Mouse (Mus musculus) megakaryocyte progenitor cell, adult 5-6 weeks (primary cell): ENCODE results near the gene Btnl1. TPM values are rescaled to one million over a fixed set of nuclear protein-coding genes. Genes with fewer than 3 reads are reported as not detected.

Experiments
- ATAC-seq: replicated peaks from 2 replicates; pipeline ENCODE4 v1.8.0; 2016; ENCODE audit warnings: mild to moderate bottlenecking, moderate TSS enrichment, inconsistent platforms; ENCODE audit not compliant: poor library complexity
- total RNA-seq, 2 experiments: library from RNA; stranded (forward) in 1 of 2; stranded (reverse) in 1 of 2; fragments of 157-497, 149-512 nt in 1 of 2; fragments of 200-1000 nt in 1 of 2; gene quantifications; 2 replicates each; pipeline versions ENCODE4 v1.2.3 to v1.2.4; 2015 to 2017

Gene Btnl1
- total RNA-seq, 2 experiments from 2014 or later, result not detected

- peak; percentile 68 for ATAC-seq
Observed at GRCm38 (mm10) chr17:34383212-34383611, 6.3 kb downstream of the Btnl1 start.

- ATAC-seq, result no peak
Observed at GRCm38 (mm10) chr17:34384699-34385098, 7.8 kb downstream of the Btnl1 start.

GRCm38 (mm10) chr17:34386656-34387055, 9.7 kb downstream of the Btnl1 start:
- ATAC-seq, result 0 out of 2 replicates have a peak, but pooled peaks have one; percentile 22

- ATAC-seq, result peak; percentile 75
Observed at GRCm38 (mm10) chr17:34388513-34388912, 11.6 kb downstream of the Btnl1 start.

- peak; percentile 41; the same call in 1 of the 2 replicates for ATAC-seq
Observed at GRCm38 (mm10) chr17:34391507-34391906, 14.6 kb downstream of the Btnl1 start.

GRCm38 (mm10) chr17:34392321-34392720, 15.4 kb downstream of the Btnl1 start:
- peak; percentile 88 for ATAC-seq

GRCm38 (mm10) chr17:34397357-34397756, 20.4 kb downstream of the Btnl1 start:
- 0 out of 2 replicates have a peak, but pooled peaks have one; percentile 27 for ATAC-seq

- ATAC-seq, result peak; percentile 77
Observed at GRCm38 (mm10) chr17:34398058-34398710, 21.3 kb downstream of the Btnl1 start.

- ATAC-seq, result peak; percentile 94
Observed at GRCm38 (mm10) chr17:34398711-34399393, 21.9 kb downstream of the Btnl1 start, which contains the start of gene BC051142. Gene BC051142 (plus strand): TSS chr17:34398820.

- no peak for ATAC-seq
Observed at GRCm38 (mm10) chr17:34399394-34399715, 22.4 kb downstream of the Btnl1 start.

GRCm38 (mm10) chr17:34411117-34411516, 34.2 kb downstream of the Btnl1 start:
- peak; percentile 99 for ATAC-seq

GRCm38 (mm10) chr17:34420014-34420413, 43.1 kb downstream of the Btnl1 start:
- peak; percentile 80 for ATAC-seq

- ATAC-seq, result no peak
Observed at GRCm38 (mm10) chr17:34427597-34427996, 50.7 kb downstream of the Btnl1 start.

Other genes starting within 250 kb of the Btnl1 start
- gene H2-DMb2, start 233.8 kb upstream of the Btnl1 start, total RNA-seq (2015), result 3.9 and 5.8 TPM in 2 replicates
- 6.7 and 8.5 TPM in 2 replicates for gene H2-DMb2, start 233.8 kb upstream of the Btnl1 start, total RNA-seq (2017)
- 36.2 and 39.4 TPM in 2 replicates for gene H2-DMb1, start 224.1 kb upstream of the Btnl1 start, total RNA-seq (2015)
- gene H2-DMb1, start 224.1 kb upstream of the Btnl1 start, total RNA-seq (2017), result 47.0 and 60.3 TPM in 2 replicates
- 27.6 and 30.5 TPM in 2 replicates for gene Tap1, start 189.6 kb upstream of the Btnl1 start, total RNA-seq (2015)
- 62.5 and 82.8 TPM in 2 replicates for gene Tap1, start 189.6 kb upstream of the Btnl1 start, total RNA-seq (2017)
- 112 and 120 TPM in 2 replicates for gene Psmb9, start 189.4 kb upstream of the Btnl1 start, total RNA-seq (2015)
- 122 and 126 TPM in 2 replicates for gene Psmb9, start 189.4 kb upstream of the Btnl1 start, total RNA-seq (2017)
- 289 and 290 TPM in 2 replicates for gene Psmb8, start 179.4 kb upstream of the Btnl1 start, total RNA-seq (2015)
- 461 and 471 TPM in 2 replicates for gene Psmb8, start 179.4 kb upstream of the Btnl1 start, total RNA-seq (2017)
- 8.5 and 17.1 TPM in 2 replicates for gene Tap2, start 173.6 kb upstream of the Btnl1 start, total RNA-seq (2015)
- gene Tap2, start 173.6 kb upstream of the Btnl1 start, total RNA-seq (2017), result 54.6 and 67.9 TPM in 2 replicates
- 6.6 and 13.1 TPM in 2 replicates for gene H2-Ob, start 138.2 kb upstream of the Btnl1 start, total RNA-seq (2015)
- gene H2-Ob, start 138.2 kb upstream of the Btnl1 start, total RNA-seq (2017), result 3.7 and 8.6 TPM in 2 replicates
- gene H2-Ab1, start 119.4 kb upstream of the Btnl1 start, total RNA-seq (2015), result 50.0 and 61.3 TPM in 2 replicates
- 45.2 and 81.5 TPM in 2 replicates for gene H2-Ab1, start 119.4 kb upstream of the Btnl1 start, total RNA-seq (2017)
- gene H2-Aa, start 89.3 kb upstream of the Btnl1 start, total RNA-seq (2015), result 30.1 and 37.9 TPM in 2 replicates
- gene H2-Aa, start 89.3 kb upstream of the Btnl1 start, total RNA-seq (2017), result 10.3 and 24.6 TPM in 2 replicates
- gene H2-Eb1, start 71.3 kb upstream of the Btnl1 start, total RNA-seq (2015), result 5.0 and 5.6 TPM in 2 replicates
- gene H2-Eb1, start 71.3 kb upstream of the Btnl1 start, total RNA-seq (2017), result 11.2 and 17.2 TPM in 2 replicates
- 0.02 TPM in 1 of 2 replicates, not detected in the other for gene H2-Eb2, start 51.5 kb upstream of the Btnl1 start, total RNA-seq (2015)
- not detected in 2 replicates for gene H2-Eb2, start 51.5 kb upstream of the Btnl1 start, total RNA-seq (2017)
- not detected in 2 replicates for gene Btnl2, start 22.3 kb upstream of the Btnl1 start, total RNA-seq (2015)
- not detected in 2 replicates for gene Btnl2, start 22.3 kb upstream of the Btnl1 start, total RNA-seq (2017)
- 1.7 and 4.5 TPM in 2 replicates for gene BC051142, start 21.7 kb downstream of the Btnl1 start, total RNA-seq (2015)
- gene BC051142, start 21.7 kb downstream of the Btnl1 start, total RNA-seq (2017), result 1.0 and 2.4 TPM in 2 replicates
- not detected in 2 replicates for gene Btnl4, start 100.2 kb downstream of the Btnl1 start, total RNA-seq (2015)
- not detected in 2 replicates for gene Btnl4, start 100.2 kb downstream of the Btnl1 start, total RNA-seq (2017)
- gene Btnl6, start 140.2 kb downstream of the Btnl1 start, total RNA-seq (2015), result not detected in 2 replicates
- gene Btnl6, start 140.2 kb downstream of the Btnl1 start, total RNA-seq (2017), result not detected in 2 replicates
- gene Notch4, start 187.1 kb downstream of the Btnl1 start, total RNA-seq (2015), result 0.17 and 0.39 TPM in 2 replicates
- under 0.01 and 0.14 TPM in 2 replicates for gene Notch4, start 187.1 kb downstream of the Btnl1 start, total RNA-seq (2017)
- gene Gpsm3, start 212.7 kb downstream of the Btnl1 start, total RNA-seq (2015), result 63.4 and 69.0 TPM in 2 replicates
- 14.5 and 20.2 TPM in 2 replicates for gene Gpsm3, start 212.7 kb downstream of the Btnl1 start, total RNA-seq (2017)
- gene Pbx2, start 214.1 kb downstream of the Btnl1 start, total RNA-seq (2015), result 17.0 and 20.6 TPM in 2 replicates
- gene Pbx2, start 214.1 kb downstream of the Btnl1 start, total RNA-seq (2017), result 24.9 and 26.7 TPM in 2 replicates
- 1.5 and 2.6 TPM in 2 replicates for gene Ager, start 220.7 kb downstream of the Btnl1 start, total RNA-seq (2015)
- 0.24 and 3.0 TPM in 2 replicates for gene Ager, start 220.7 kb downstream of the Btnl1 start, total RNA-seq (2017)
- gene Rnf5, start 226.6 kb downstream of the Btnl1 start, total RNA-seq (2015), result 50.6 and 51.6 TPM in 2 replicates
- gene Rnf5, start 226.6 kb downstream of the Btnl1 start, total RNA-seq (2017), result 17.7 and 18.5 TPM in 2 replicates
- gene Agpat1, start 227.1 kb downstream of the Btnl1 start, total RNA-seq (2015), result 25.7 and 33.6 TPM in 2 replicates
- 20.2 and 24.9 TPM in 2 replicates for gene Agpat1, start 227.1 kb downstream of the Btnl1 start, total RNA-seq (2017)
- 0.47 and 1.1 TPM in 2 replicates for gene Egfl8, start 238.8 kb downstream of the Btnl1 start, total RNA-seq (2015)
- 0.92 and 2.2 TPM in 2 replicates for gene Egfl8, start 238.8 kb downstream of the Btnl1 start, total RNA-seq (2017)